Mouse (Mus musculus) limb, embryonic 15.5 days (tissue): Measurements from ENCODE around the gene Emsy. TPM values are rescaled to one million over a fixed set of nuclear protein-coding genes. Genes with fewer than 3 reads are reported as not detected.
A peak's percentile ranks its signal among the peaks of the same experiment; 100 is the strongest.

Source experiments
- ATAC-seq: fragments of 200-750 bp; cut with Nextera tagmentation; 2 replicates; pipeline ENCODE4 v1.8.0; 2017; ENCODE audit warnings: low read depth, moderate TSS enrichment; ENCODE audit not compliant: insufficient number of reproducible peaks, low FRiP score, low TSS enrichment
- H3K27ac ChIP-seq: fragments of 300-500 bp; sonication (generic); 2 replicates; pipeline ENCODE4 v1.5.1; 2015; ENCODE audit warnings: moderate library complexity, mild to moderate bottlenecking, inconsistent platforms
- H3K27me3 ChIP-seq: fragments of 300-500 bp; sonication (generic); 2 replicates; pipeline ENCODE4 v1.6.1; 2015; ENCODE audit warnings: inconsistent platforms
- H3K36me3 ChIP-seq: fragments of 300-500 bp; sonication (generic); 2 replicates; pipeline ENCODE4 v1.6.1; 2015; ENCODE audit warnings: inconsistent platforms
- H3K4me1 ChIP-seq: fragments of 300-500 bp; sonication (generic); 2 replicates; pipeline ENCODE4 v1.6.1; 2015; ENCODE audit warnings: inconsistent platforms
- H3K4me2 ChIP-seq: fragments of 300-500 bp; sonication (generic); 2 replicates; pipeline ENCODE4 v1.6.1; 2015; ENCODE audit warnings: mild to moderate bottlenecking, inconsistent platforms
- H3K4me3 ChIP-seq: fragments of 300-500 bp; sonication (generic); 2 replicates; pipeline ENCODE4 v1.5.1; 2015; ENCODE audit warnings: mild to moderate bottlenecking, inconsistent platforms
- H3K9ac ChIP-seq: fragments of 300-500 bp; sonication (generic); 2 replicates; pipeline ENCODE4 v1.6.1; 2015; ENCODE audit warnings: inconsistent platforms
- H3K9me3 ChIP-seq: fragments of 300-500 bp; sonication (generic); 2 replicates; pipeline ENCODE4 v1.6.1; 2016; ENCODE audit warnings: inconsistent platforms
- WGBS: fragments of 180-500 bp; shearing (Covaris S2); methylation state at CpG from one replicate; pipeline ENCODE4 v1.1.7; 2015; 5-methylcytosine and 5-hydroxymethylcytosine counted together
- polyA plus RNA-seq: library from polyadenylated mRNA; unstranded; fragments of >200 nt; fragmentation: Nextera tagmentation; extraction: Ambion mirVana; gene quantifications from 2 replicates; pipeline ENCODE4 v1.2.1, GENCODE M21; 2015

Gene Emsy
- polyA plus RNA-seq = 23.8 and 25.5 TPM in 2 replicates

- under 1% methylated on average over 42 of the region's 42 CpGs for WGBS
- H3K4me3 ChIP-seq = peak within 1 kb of the TSS; percentile 99
- H3K4me1 ChIP-seq = peaks cover 5% of the 10 kb centered on the region
- H3K27me3 ChIP-seq = no peaks in the 10 kb centered on the region
- peak; percentile 99 for ATAC-seq
- peak within 1 kb of the TSS; percentile 97 for H3K27ac ChIP-seq
- H3K9ac ChIP-seq = peak within 1 kb of the TSS; percentile 73
- no peaks in the 10 kb centered on the region for H3K9me3 ChIP-seq
- H3K4me2 ChIP-seq = peak within 1 kb of the TSS; percentile 63
- H3K36me3 ChIP-seq = peaks cover 14% of the 10 kb centered on the region
These were observed at the start of gene Emsy for GRCm38 (mm10) chr7:98656531-98657221. Emsy (minus strand) TSS chr7:98656783.

GRCm38 (mm10) chr7:98704276-98704675 is 47.7 kb upstream of the Emsy start:
- Histone ChIP-seq H3K4me2 (peak overlapping the region; percentile 55), H3K27ac (no peak overlapping the region), H3K4me3 (peak overlapping the region; percentile 93), H3K27me3 (no peaks in the 10 kb centered on the region), H3K36me3 (no peaks in the 10 kb centered on the region), H3K4me1 (peaks cover 23% of the 10 kb centered on the region), H3K9ac (no peak overlapping the region), H3K9me3 (no peaks in the 10 kb centered on the region)
- ATAC-seq = no peak
- WGBS = 59% methylated on average over 5 of the region's 5 CpGs

- H3K9ac ChIP-seq = peak overlapping the region; percentile 92
- no peaks in the 10 kb centered on the region for H3K9me3 ChIP-seq
- H3K4me1 ChIP-seq = peaks cover 23% of the 10 kb centered on the region
- 1% methylated on average over 35 of the region's 38 CpGs for WGBS
- no peaks in the 10 kb centered on the region for H3K27me3 ChIP-seq
- H3K27ac ChIP-seq = peak overlapping the region; percentile 89
- H3K4me2 ChIP-seq = peak overlapping the region; percentile 55
- peak overlapping the region; percentile 93 for H3K4me3 ChIP-seq
- ATAC-seq = no peak
- H3K36me3 ChIP-seq = no peaks in the 10 kb centered on the region
These were observed 46.8 kb upstream of the Emsy start for GRCm38 (mm10) chr7:98703365-98703881.

GRCm38 (mm10) chr7:98702283-98703240 is 46.0 kb upstream of the Emsy start, which contains the start of gene Thap12:
Thap12 (plus strand) TSS chr7:98703103.
- peak; percentile 98 for ATAC-seq
- Histone ChIP-seq H3K36me3 (no peaks in the 10 kb centered on the region), H3K4me1 (peaks cover 23% of the 10 kb centered on the region), H3K4me3 (peak within 1 kb of the TSS; percentile 93), H3K9me3 (no peaks in the 10 kb centered on the region), H3K27ac (peak within 1 kb of the TSS; percentile 89), H3K27me3 (no peaks in the 10 kb centered on the region), H3K9ac (peak within 1 kb of the TSS; percentile 92), H3K4me2 (peak within 1 kb of the TSS; percentile 63)
- 3% methylated on average over 50 of the region's 65 CpGs for WGBS

- H3K36me3 ChIP-seq = no peaks in the 10 kb centered on the region
- peak overlapping the region; percentile 63 for H3K4me2 ChIP-seq
- no peak for ATAC-seq
- no peaks in the 10 kb centered on the region for H3K27me3 ChIP-seq
- peak overlapping the region; percentile 93 for H3K4me3 ChIP-seq
- peaks cover 23% of the 10 kb centered on the region for H3K4me1 ChIP-seq
- 38% methylated on average over 7 of the region's 7 CpGs for WGBS
- H3K9ac ChIP-seq = peak overlapping the region; percentile 65
- H3K27ac ChIP-seq = peak overlapping the region; percentile 89; the same call in 1 of the 2 replicates
- no peaks in the 10 kb centered on the region for H3K9me3 ChIP-seq
These were observed 45.2 kb upstream of the Emsy start for GRCm38 (mm10) chr7:98701771-98702170.

GRCm38 (mm10) chr7:98698590-98698989 is 42.0 kb upstream of the Emsy start:
- H3K36me3 ChIP-seq = no peaks in the 10 kb centered on the region
- H3K27me3 ChIP-seq = no peaks in the 10 kb centered on the region
- no peak overlapping the region for H3K4me3 ChIP-seq
- peaks cover 10% of the 10 kb centered on the region for H3K4me1 ChIP-seq
- WGBS = 83% methylated on average over 4 of the region's 4 CpGs
- H3K27ac ChIP-seq = no peak overlapping the region
- H3K4me2 ChIP-seq = no peak overlapping the region
- ATAC-seq = no peak
- H3K9me3 ChIP-seq = no peaks in the 10 kb centered on the region
- H3K9ac ChIP-seq = no peak overlapping the region

- no peak for ATAC-seq
- 63% methylated on average over 5 of the region's 5 CpGs for WGBS
These were observed 41.5 kb upstream of the Emsy start for GRCm38 (mm10) chr7:98698041-98698440.

GRCm38 (mm10) chr7:98697496-98697895 is 40.9 kb upstream of the Emsy start:
- no peaks in the 10 kb centered on the region for H3K9me3 ChIP-seq
- no peak for ATAC-seq
- no peak overlapping the region for H3K4me2 ChIP-seq
- H3K4me3 ChIP-seq = no peak overlapping the region
- H3K27ac ChIP-seq = no peak overlapping the region
- 9% methylated on average over 2 of the region's 2 CpGs for WGBS
- H3K36me3 ChIP-seq = no peaks in the 10 kb centered on the region
- no peaks in the 10 kb centered on the region for H3K27me3 ChIP-seq
- H3K9ac ChIP-seq = no peak overlapping the region
- H3K4me1 ChIP-seq = peaks cover 20% of the 10 kb centered on the region

More at GRCm38 (mm10) chr7:98698041-98698440, 41.5 kb upstream of the Emsy start:
- Histone ChIP-seq H3K9me3 (no peaks in the 10 kb centered on the region), H3K27ac (0 out of 2 replicates have a peak overlapping the region, but pooled peaks have one; percentile 6), H3K4me3 (no peak overlapping the region), H3K9ac (no peak overlapping the region), H3K27me3 (no peaks in the 10 kb centered on the region), H3K36me3 (no peaks in the 10 kb centered on the region), H3K4me1 (peaks cover 14% of the 10 kb centered on the region), H3K4me2 (no peak overlapping the region)

- no peak for ATAC-seq
- Histone ChIP-seq H3K4me1 (peaks cover 25% of the 10 kb centered on the region), H3K9me3 (no peaks in the 10 kb centered on the region), H3K4me3 (no peak overlapping the region), H3K27me3 (no peaks in the 10 kb centered on the region), H3K36me3 (no peaks in the 10 kb centered on the region), H3K27ac (no peak overlapping the region), H3K9ac (no peak overlapping the region), H3K4me2 (no peak overlapping the region)
- WGBS = 76% methylated on average over 5 of the region's 5 CpGs
These were observed 37.5 kb upstream of the Emsy start for GRCm38 (mm10) chr7:98694046-98694445.

GRCm38 (mm10) chr7:98692761-98693546 is 36.4 kb upstream of the Emsy start:
- H3K9me3 ChIP-seq = no peaks in the 10 kb centered on the region
- no peaks in the 10 kb centered on the region for H3K27me3 ChIP-seq
- peaks cover 25% of the 10 kb centered on the region for H3K4me1 ChIP-seq
- ATAC-seq = peak; percentile 66; the same call in 1 of the 2 replicates
- H3K4me3 ChIP-seq = peak overlapping the region; percentile 4; the same call in 1 of the 2 replicates
- peak overlapping the region; percentile 61 for H3K27ac ChIP-seq
- peak overlapping the region; percentile 27 for H3K4me2 ChIP-seq
- H3K9ac ChIP-seq = no peak overlapping the region
- 27% methylated on average over 24 of the region's 24 CpGs for WGBS
- H3K36me3 ChIP-seq = no peaks in the 10 kb centered on the region

- WGBS = 2% methylated on average over 3 of the region's 3 CpGs
- H3K27me3 ChIP-seq = no peaks in the 10 kb centered on the region
- H3K4me2 ChIP-seq = no peak overlapping the region
- H3K36me3 ChIP-seq = no peaks in the 10 kb centered on the region
- ATAC-seq = peak; percentile 74
- H3K27ac ChIP-seq = peak overlapping the region; percentile 50; the same call in 1 of the 2 replicates
- H3K9ac ChIP-seq = no peak overlapping the region
- no peaks in the 10 kb centered on the region for H3K9me3 ChIP-seq
- no peak overlapping the region for H3K4me3 ChIP-seq
- peaks cover 33% of the 10 kb centered on the region for H3K4me1 ChIP-seq
These were observed 34.2 kb upstream of the Emsy start for GRCm38 (mm10) chr7:98690831-98691230.
